Mouse (Mus musculus) spleen, adult 2 months (tissue): ENCODE measurements around the gene Atp5d. TPM values are rescaled to one million over a fixed set of nuclear protein-coding genes. Genes with fewer than 3 reads are reported as not detected.
"Not testable (repeated sequence)": the region's sequence is repeated elsewhere in the genome, so short reads cannot be mapped to it uniquely, and the experiment has no call there.

Source experiments
- DNase-seq, 2 experiments: peaks; one replicate each; pipeline versions ENCODE4 v3.0.0 to v3.0.0-alpha.2; 2012 to 2021; ENCODE audit warnings: low spot score in 2 of 2, low read depth in 1 of 2
- H3K27ac ChIP-seq: fragments of 200-500 bp; 2 replicates; pipeline ENCODE4 v1.5.1; 2012; ENCODE audit warnings: low read length, inconsistent platforms; ENCODE audit not compliant: insufficient read depth
- H3K27me3 ChIP-seq: fragments of 200-500 bp; 2 replicates; pipeline ENCODE4 v1.6.1; 2012; ENCODE audit warnings: mild to moderate bottlenecking, moderate library complexity, low read length, inconsistent platforms; ENCODE audit not compliant: control insufficient read depth, insufficient read depth
- H3K36me3 ChIP-seq: fragments of 200-500 bp; 2 replicates; pipeline ENCODE4 v1.6.1; 2012; ENCODE audit warnings: mild to moderate bottlenecking, low read length, inconsistent platforms; ENCODE audit not compliant: control insufficient read depth, insufficient read depth
- H3K4me1 ChIP-seq: fragments of 200-500 bp; 2 replicates; pipeline ENCODE4 v1.6.1; 2011; ENCODE audit warnings: inconsistent platforms; ENCODE audit not compliant: control insufficient read depth, insufficient read depth, insufficient read length
- H3K4me3 ChIP-seq: fragments of 200-500 bp; 2 replicates; pipeline ENCODE4 v1.5.1; 2011; ENCODE audit warnings: mild to moderate bottlenecking, inconsistent platforms; ENCODE audit not compliant: insufficient read depth, insufficient read length; ENCODE audit errors: extremely low read depth
- CTCF ChIP-seq: fragments of 200-500 bp; IDR thresholded peaks from 2 replicates; pipeline ENCODE4 v1.5.1; 2011; ENCODE audit warnings: mild to moderate bottlenecking, inconsistent platforms; ENCODE audit not compliant: insufficient read depth, insufficient read length, insufficient replicate concordance; ENCODE audit errors: extremely low read depth
- POLR2A ChIP-seq: fragments of 200-500 bp; IDR thresholded peaks from 2 replicates; pipeline ENCODE4 v1.6.1; 2011; ENCODE audit warnings: low read depth, low read length, inconsistent platforms
- WGBS: fragments of 180-500 bp; shearing (Covaris S2); methylation state at CpG from one replicate; pipeline ENCODE4 v1.1.7; 2018; 5-methylcytosine and 5-hydroxymethylcytosine counted together
- polyA plus RNA-seq: library from polyadenylated mRNA; depleted of rRNA; stranded (reverse); fragments of >200 nt; gene quantifications from 2 replicates; pipeline ENCODE4 v1.2.3, GENCODE M21; 2012

The Atp5d gene
- polyA plus RNA-seq, 1 experiment = 592 TPM

- Histone ChIP-seq H3K4me3 (peak within 1 kb of the TSS; percentile 46; the same call in 1 of the 2 replicates), H3K4me1 (peaks cover 42% of the 10 kb centered on the region), H3K27ac (peak within 1 kb of the TSS; percentile 64), H3K27me3 (no peaks in the 10 kb centered on the region), H3K36me3 (peaks cover 10% of the 10 kb centered on the region)
- DNase-seq = no peak
- WGBS = 47% methylated on average over 20 of the region's 20 CpGs
- TF ChIP-seq CTCF (no peak), POLR2A (no peak)
Observed at GRCm38 (mm10) chr10:80165392-80166128, 27.1 kb downstream of the Atp5d start, which contains the start of gene Cirbp. Gene Cirbp, plus strand, starts transcription at chr10:80165985.

GRCm38 (mm10) chr10:80166136-80166535 lies 27.7 kb downstream of the Atp5d start:
- not testable (repeated sequence) for H3K4me3 ChIP-seq, H3K27ac ChIP-seq, H3K27me3 ChIP-seq, DNase-seq
- H3K4me1 ChIP-seq = peaks cover 36% of the 10 kb centered on the region
- H3K36me3 ChIP-seq = peaks cover 14% of the 10 kb centered on the region
- WGBS = 93% methylated on average over 4 of the region's 4 CpGs

GRCm38 (mm10) chr10:80167460-80168037 lies 29.1 kb downstream of the Atp5d start:
- H3K27me3 ChIP-seq = no peaks in the 10 kb centered on the region
- DNase-seq = peak; percentile 97 to 98
- H3K4me1 ChIP-seq = peaks cover 28% of the 10 kb centered on the region
- under 1% methylated on average over 55 of the region's 55 CpGs for WGBS
- TF ChIP-seq CTCF = no peak
- TF ChIP-seq POLR2A = peak; percentile 98
- peak overlapping the region; percentile 94 for H3K27ac ChIP-seq
- peak overlapping the region; percentile 92 for H3K4me3 ChIP-seq
- H3K36me3 ChIP-seq = peaks cover 25% of the 10 kb centered on the region

- Histone ChIP-seq H3K4me3 (peak overlapping the region; percentile 92), H3K4me1 (peaks cover 22% of the 10 kb centered on the region), H3K27ac (peak overlapping the region; percentile 94), H3K27me3 (no peaks in the 10 kb centered on the region), H3K36me3 (peaks cover 25% of the 10 kb centered on the region)
- peak in 1 of 2 experiments; percentile 86 for DNase-seq
- TF ChIP-seq POLR2A (no peak), CTCF (no peak)
- WGBS = under 1% methylated on average over 48 of the region's 48 CpGs
Observed at GRCm38 (mm10) chr10:80168038-80168661, 29.7 kb downstream of the Atp5d start.

GRCm38 (mm10) chr10:80169070-80169469 lies 30.6 kb downstream of the Atp5d start:
- Histone ChIP-seq H3K36me3 (peaks cover 25% of the 10 kb centered on the region), H3K27me3 (no peaks in the 10 kb centered on the region), H3K27ac (no peak overlapping the region), H3K4me3 (no peak overlapping the region), H3K4me1 (peaks cover 23% of the 10 kb centered on the region)
- 71% methylated on average over 1 of the region's 1 CpGs for WGBS
- no peak for DNase-seq
- TF ChIP-seq POLR2A = no peak
- no peak for TF ChIP-seq CTCF

GRCm38 (mm10) chr10:80169651-80170050 lies 31.2 kb downstream of the Atp5d start:
- H3K27me3 ChIP-seq = no peaks in the 10 kb centered on the region
- H3K4me3 ChIP-seq = no peak overlapping the region
- 94% methylated on average over 7 of the region's 7 CpGs for WGBS
- peaks cover 25% of the 10 kb centered on the region for H3K36me3 ChIP-seq
- peaks cover 17% of the 10 kb centered on the region for H3K4me1 ChIP-seq
- H3K27ac ChIP-seq = no peak overlapping the region
- no peak for TF ChIP-seq POLR2A
- TF ChIP-seq CTCF = no peak
- DNase-seq = no peak
